Mouse (Mus musculus) spleen, adult 2 months (tissue): ENCODE measurements around the gene Tuba1c. TPM values are rescaled to one million over a fixed set of nuclear protein-coding genes. Genes with fewer than 3 reads are reported as not detected.

Experiments used
- DNase-seq, 2 experiments: peaks; one replicate each; pipeline versions ENCODE4 v3.0.0 to v3.0.0-alpha.2; 2012 to 2021; ENCODE audit warnings: low spot score in 2 of 2, low read depth in 1 of 2
- H3K27ac ChIP-seq: fragments of 200-500 bp; 2 replicates; pipeline ENCODE4 v1.5.1; 2012; ENCODE audit warnings: low read length, inconsistent platforms; ENCODE audit not compliant: insufficient read depth
- H3K27me3 ChIP-seq: fragments of 200-500 bp; 2 replicates; pipeline ENCODE4 v1.6.1; 2012; ENCODE audit warnings: mild to moderate bottlenecking, moderate library complexity, low read length, inconsistent platforms; ENCODE audit not compliant: control insufficient read depth, insufficient read depth
- H3K36me3 ChIP-seq: fragments of 200-500 bp; 2 replicates; pipeline ENCODE4 v1.6.1; 2012; ENCODE audit warnings: mild to moderate bottlenecking, low read length, inconsistent platforms; ENCODE audit not compliant: control insufficient read depth, insufficient read depth
- H3K4me1 ChIP-seq: fragments of 200-500 bp; 2 replicates; pipeline ENCODE4 v1.6.1; 2011; ENCODE audit warnings: inconsistent platforms; ENCODE audit not compliant: control insufficient read depth, insufficient read depth, insufficient read length
- H3K4me3 ChIP-seq: fragments of 200-500 bp; 2 replicates; pipeline ENCODE4 v1.5.1; 2011; ENCODE audit warnings: mild to moderate bottlenecking, inconsistent platforms; ENCODE audit not compliant: insufficient read depth, insufficient read length; ENCODE audit errors: extremely low read depth
- CTCF ChIP-seq: fragments of 200-500 bp; IDR thresholded peaks from 2 replicates; pipeline ENCODE4 v1.5.1; 2011; ENCODE audit warnings: mild to moderate bottlenecking, inconsistent platforms; ENCODE audit not compliant: insufficient read depth, insufficient read length, insufficient replicate concordance; ENCODE audit errors: extremely low read depth
- POLR2A ChIP-seq: fragments of 200-500 bp; IDR thresholded peaks from 2 replicates; pipeline ENCODE4 v1.6.1; 2011; ENCODE audit warnings: low read depth, low read length, inconsistent platforms
- WGBS: fragments of 180-500 bp; shearing (Covaris S2); methylation state at CpG from one replicate; pipeline ENCODE4 v1.1.7; 2018; 5-methylcytosine and 5-hydroxymethylcytosine counted together
- polyA plus RNA-seq: library from polyadenylated mRNA; depleted of rRNA; stranded (reverse); fragments of >200 nt; gene quantifications from 2 replicates; pipeline ENCODE4 v1.2.3, GENCODE M21; 2012; rRNA removed

The Tuba1c gene
- polyA plus RNA-seq: 119 and 126 TPM in 2 replicates

- no peaks in the 10 kb centered on the region for H3K27me3 ChIP-seq
- peak within 1 kb of the TSS; percentile 69 for H3K4me3 ChIP-seq
- under 1% methylated on average over 51 of the region's 52 CpGs for WGBS
Observed at GRCm38 (mm10) chr15:99029619-99030584, at the start of gene Tuba1c. Gene Tuba1c (plus strand): TSS chr15:99029891.

GRCm38 (mm10) chr15:98980012-98980614 lies 49.6 kb upstream of the Tuba1c start:
- WGBS: 87% methylated on average over 7 of the region's 7 CpGs
- Histone ChIP-seq H3K4me1 (peaks cover 4% of the 10 kb centered on the region), H3K4me3 (no peak overlapping the region), H3K36me3 (no peaks in the 10 kb centered on the region), H3K27me3 (no peaks in the 10 kb centered on the region), H3K27ac (no peak overlapping the region)
- DNase-seq: no peak
- TF ChIP-seq POLR2A: no peak
- TF ChIP-seq CTCF: no peak

More at GRCm38 (mm10) chr15:99029619-99030584, at the start of gene Tuba1c:
- peak; percentile 90 to 93 for DNase-seq
- peaks cover 5% of the 10 kb centered on the region for H3K36me3 ChIP-seq
- H3K27ac ChIP-seq: peak within 1 kb of the TSS; percentile 95
- H3K4me1 ChIP-seq: peaks cover 8% of the 10 kb centered on the region; the same call in 1 of the 2 replicates
- TF ChIP-seq POLR2A (peak; percentile 91), CTCF (no peak)

GRCm38 (mm10) chr15:98982100-98982499 lies 47.6 kb upstream of the Tuba1c start:
- TF ChIP-seq POLR2A (no peak), CTCF (no peak)
- no peaks in the 10 kb centered on the region for H3K27me3 ChIP-seq
- no peak overlapping the region for H3K27ac ChIP-seq
- no peak overlapping the region for H3K4me3 ChIP-seq
- no peak for DNase-seq
- no peaks in the 10 kb centered on the region for H3K36me3 ChIP-seq
- peaks cover 4% of the 10 kb centered on the region for H3K4me1 ChIP-seq
- WGBS: 90% methylated on average over 6 of the region's 6 CpGs

GRCm38 (mm10) chr15:98983431-98984081 lies 46.1 kb upstream of the Tuba1c start:
- peaks cover 4% of the 10 kb centered on the region for H3K4me1 ChIP-seq
- no peak for DNase-seq
- TF ChIP-seq CTCF (no peak), POLR2A (no peak)
- no peaks in the 10 kb centered on the region for H3K27me3 ChIP-seq
- H3K36me3 ChIP-seq: no peaks in the 10 kb centered on the region
- H3K4me3 ChIP-seq: no peak overlapping the region
- WGBS: 92% methylated on average over 16 of the region's 16 CpGs
- no peak overlapping the region for H3K27ac ChIP-seq

GRCm38 (mm10) chr15:98984681-98985080 lies 45.0 kb upstream of the Tuba1c start:
- WGBS: 58% methylated on average over 6 of the region's 6 CpGs
- H3K4me3 ChIP-seq: no peak overlapping the region; the same call in 1 of the 2 replicates
- H3K27me3 ChIP-seq: no peaks in the 10 kb centered on the region
- no peaks in the 10 kb centered on the region for H3K36me3 ChIP-seq
- peak overlapping the region; percentile 99 for H3K27ac ChIP-seq
- TF ChIP-seq CTCF (no peak), POLR2A (no peak)
- no peak for DNase-seq
- peaks cover 4% of the 10 kb centered on the region for H3K4me1 ChIP-seq

GRCm38 (mm10) chr15:98985240-98985981 lies 44.3 kb upstream of the Tuba1c start:
- Histone ChIP-seq H3K27me3 (no peaks in the 10 kb centered on the region), H3K27ac (peak overlapping the region; percentile 99), H3K36me3 (no peaks in the 10 kb centered on the region), H3K4me1 (peaks cover 4% of the 10 kb centered on the region), H3K4me3 (peak overlapping the region; percentile 78)
- peak; percentile 71 to 81 for DNase-seq
- no peak for TF ChIP-seq CTCF
- TF ChIP-seq POLR2A: peak; percentile 91
- WGBS: under 1% methylated on average over 29 of the region's 29 CpGs
